Mouse (Mus musculus): ENCODE data around the gene Rcan1. TPM values are rescaled to one million over a fixed set of nuclear protein-coding genes. Genes with fewer than 3 reads are reported as not detected.

The Rcan1 gene
- polyA plus RNA-seq, 1 experiment from 2014 or later: 23.0 TPM

DNA sequence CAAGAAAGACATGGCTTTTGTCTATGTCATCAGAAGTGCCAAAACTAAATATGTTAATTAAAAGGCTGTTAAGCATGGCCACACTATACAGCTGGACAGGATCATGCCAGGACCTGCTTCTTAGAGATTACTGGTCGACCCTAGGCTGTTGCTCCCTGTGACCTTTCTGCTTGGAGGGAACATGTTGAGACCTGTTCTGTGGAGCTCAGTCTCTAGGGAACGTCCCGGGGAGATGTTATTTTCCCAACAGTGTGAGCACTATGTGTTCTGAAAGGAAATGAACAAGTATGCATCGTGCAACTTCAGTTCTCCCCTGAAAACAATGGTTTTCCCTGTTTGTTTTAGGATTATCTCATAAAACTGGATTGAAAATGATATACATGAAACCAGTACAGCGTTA, 32.4 kb upstream of the Rcan1 start:
- 60% methylated on average over 5 of the region's 5 CpGs for WGBS
- ATAC-seq (ENCODE audit: low FRiP score, low TSS enrichment): no peak

DNA sequence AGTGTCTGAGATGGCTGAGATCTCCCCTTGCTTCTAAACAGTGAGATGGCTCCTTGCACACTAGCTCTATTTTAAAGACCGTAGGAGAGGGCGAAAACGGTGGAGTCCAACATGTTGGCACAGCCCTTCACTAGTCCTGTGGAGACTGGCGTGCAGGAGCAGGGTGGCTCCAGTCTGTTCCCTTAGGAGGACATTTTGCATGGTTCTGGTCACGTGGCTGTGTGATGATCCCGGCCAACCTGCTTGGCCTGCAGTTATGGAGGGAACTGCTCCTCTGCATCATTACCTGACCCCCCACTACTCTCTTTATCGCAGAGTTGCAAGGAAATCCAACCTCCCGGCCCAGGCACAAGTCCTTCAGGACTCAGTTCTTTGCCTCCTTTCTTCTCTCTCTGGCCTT, 29.9 kb upstream of the Rcan1 start:
- no peak overlapping the region for H3K4me2 ChIP-seq (replicated peaks; ENCODE audit: low read depth, low read length)
- 88% methylated on average over 8 of the region's 8 CpGs for WGBS
- H3K27me3 ChIP-seq (ENCODE audit: control insufficient read depth, insufficient read depth, low read length): peaks cover 31% of the 10 kb centered on the region
- no peak overlapping the region for H3K27ac ChIP-seq (ENCODE audit: low read depth, low read length)
- H3K9me3 ChIP-seq (ENCODE audit: control insufficient read depth, low read length): no peaks in the 10 kb centered on the region
- peaks cover 10% of the 10 kb centered on the region; the same call in 1 of the 2 replicates for H3K4me1 ChIP-seq (ENCODE audit: control insufficient read depth, insufficient read depth, low read length)
- no peak overlapping the region for H3K4me3 ChIP-seq (ENCODE audit: low read length)
- no peak overlapping the region for H3K9ac ChIP-seq (ENCODE audit: low read depth, low read length)
- ATAC-seq (ENCODE audit: low FRiP score, low TSS enrichment): no peak
- no peaks in the 10 kb centered on the region for H3K36me3 ChIP-seq (ENCODE audit: control insufficient read depth, insufficient read depth, low read length)

More for the DNA sequence above, 32.4 kb upstream of the Rcan1 start:
- H3K9me3 ChIP-seq (ENCODE audit: control insufficient read depth, low read length): no peaks in the 10 kb centered on the region
- no peak overlapping the region for H3K27ac ChIP-seq (ENCODE audit: low read depth, low read length)
- H3K4me1 ChIP-seq (ENCODE audit: control insufficient read depth, insufficient read depth, low read length): peaks cover 9% of the 10 kb centered on the region; the same call in 1 of the 2 replicates
- H3K9ac ChIP-seq (ENCODE audit: low read depth, low read length): no peak overlapping the region
- no peaks in the 10 kb centered on the region for H3K36me3 ChIP-seq (ENCODE audit: control insufficient read depth, insufficient read depth, low read length)
- peaks cover 23% of the 10 kb centered on the region for H3K27me3 ChIP-seq (ENCODE audit: control insufficient read depth, insufficient read depth, low read length)
- no peak overlapping the region for H3K4me3 ChIP-seq (ENCODE audit: low read length)
- no peak overlapping the region for H3K4me2 ChIP-seq (replicated peaks; ENCODE audit: low read depth, low read length)

DNA sequence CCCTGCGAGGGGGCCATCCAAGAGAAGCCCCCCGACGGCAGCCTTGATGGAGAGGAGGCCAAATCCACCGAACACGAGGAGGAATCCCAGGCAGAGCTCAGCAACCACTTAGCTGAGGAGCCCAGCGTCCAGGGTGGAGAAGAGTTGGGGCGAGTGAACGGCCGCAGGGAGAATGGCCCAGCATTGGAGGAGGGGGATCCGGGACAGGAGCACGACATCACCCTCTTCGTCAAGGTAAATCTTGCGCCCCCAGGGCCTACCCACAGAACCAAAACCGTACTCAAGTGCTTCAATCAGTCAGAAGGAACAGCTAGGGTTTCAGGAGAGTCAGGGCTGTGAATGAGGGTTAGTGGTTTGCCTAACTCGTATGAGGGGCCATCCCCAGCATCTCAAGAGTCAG, 28.7 kb upstream of the Rcan1 start:
- no peaks in the 10 kb centered on the region for H3K9me3 ChIP-seq (ENCODE audit: control insufficient read depth, low read length)
- WGBS: 9% methylated on average over 15 of the region's 15 CpGs
- H3K27ac ChIP-seq (ENCODE audit: low read depth, low read length): no peak overlapping the region
- H3K4me3 ChIP-seq (ENCODE audit: low read length): peak overlapping the region; percentile 49
- peak overlapping the region; percentile 87 for H3K4me2 ChIP-seq (replicated peaks; ENCODE audit: low read depth, low read length)
- no peaks in the 10 kb centered on the region for H3K36me3 ChIP-seq (ENCODE audit: control insufficient read depth, insufficient read depth, low read length)
- H3K4me1 ChIP-seq (ENCODE audit: control insufficient read depth, insufficient read depth, low read length): peaks cover 10% of the 10 kb centered on the region; the same call in 1 of the 2 replicates
- peaks cover 31% of the 10 kb centered on the region for H3K27me3 ChIP-seq (ENCODE audit: control insufficient read depth, insufficient read depth, low read length)
- 0 out of 2 replicates have a peak overlapping the region, but pooled peaks have one; percentile 48 for H3K9ac ChIP-seq (ENCODE audit: low read depth, low read length)
- no peak for ATAC-seq (ENCODE audit: low FRiP score, low TSS enrichment)

DNA sequence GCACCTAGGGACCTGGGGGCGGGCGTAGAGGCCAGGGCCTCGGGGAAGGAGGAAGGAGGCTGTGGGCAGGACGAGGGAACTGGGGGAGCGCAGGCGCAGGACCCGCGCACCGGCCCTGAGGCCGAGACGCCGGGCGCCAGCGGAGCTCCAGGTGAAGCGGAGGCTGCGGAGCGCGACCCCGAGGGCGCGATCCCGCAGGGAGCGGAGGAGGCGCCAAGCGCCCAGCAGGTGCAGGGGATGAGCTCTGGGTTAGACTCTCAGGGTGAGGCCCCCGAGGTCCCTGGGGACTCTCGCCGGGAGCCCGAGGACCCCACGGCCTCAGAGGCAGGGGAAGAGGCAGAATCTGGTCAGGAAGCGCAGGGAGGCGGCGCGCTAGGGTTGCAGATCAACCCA, 27.9 kb upstream of the Rcan1 start:
- 0% methylated on average over 33 of the region's 34 CpGs for WGBS
- Histone ChIP-seq H3K9me3 (ENCODE audit: control insufficient read depth, low read length) (no peaks in the 10 kb centered on the region), H3K36me3 (ENCODE audit: control insufficient read depth, insufficient read depth, low read length) (no peaks in the 10 kb centered on the region), H3K4me3 (ENCODE audit: low read length) (peak overlapping the region; percentile 49), H3K9ac (ENCODE audit: low read depth, low read length) (peak overlapping the region; percentile 48; the same call in 1 of the 2 replicates), H3K27me3 (ENCODE audit: control insufficient read depth, insufficient read depth, low read length) (peaks cover 31% of the 10 kb centered on the region), H3K4me2 (replicated peaks; ENCODE audit: low read depth, low read length) (peak overlapping the region; percentile 87), H3K4me1 (ENCODE audit: control insufficient read depth, insufficient read depth, low read length) (peaks cover 10% of the 10 kb centered on the region; the same call in 1 of the 2 replicates), H3K27ac (ENCODE audit: low read depth, low read length) (no peak overlapping the region)
- ATAC-seq (ENCODE audit: low FRiP score, low TSS enrichment): peak; percentile 57

DNA sequence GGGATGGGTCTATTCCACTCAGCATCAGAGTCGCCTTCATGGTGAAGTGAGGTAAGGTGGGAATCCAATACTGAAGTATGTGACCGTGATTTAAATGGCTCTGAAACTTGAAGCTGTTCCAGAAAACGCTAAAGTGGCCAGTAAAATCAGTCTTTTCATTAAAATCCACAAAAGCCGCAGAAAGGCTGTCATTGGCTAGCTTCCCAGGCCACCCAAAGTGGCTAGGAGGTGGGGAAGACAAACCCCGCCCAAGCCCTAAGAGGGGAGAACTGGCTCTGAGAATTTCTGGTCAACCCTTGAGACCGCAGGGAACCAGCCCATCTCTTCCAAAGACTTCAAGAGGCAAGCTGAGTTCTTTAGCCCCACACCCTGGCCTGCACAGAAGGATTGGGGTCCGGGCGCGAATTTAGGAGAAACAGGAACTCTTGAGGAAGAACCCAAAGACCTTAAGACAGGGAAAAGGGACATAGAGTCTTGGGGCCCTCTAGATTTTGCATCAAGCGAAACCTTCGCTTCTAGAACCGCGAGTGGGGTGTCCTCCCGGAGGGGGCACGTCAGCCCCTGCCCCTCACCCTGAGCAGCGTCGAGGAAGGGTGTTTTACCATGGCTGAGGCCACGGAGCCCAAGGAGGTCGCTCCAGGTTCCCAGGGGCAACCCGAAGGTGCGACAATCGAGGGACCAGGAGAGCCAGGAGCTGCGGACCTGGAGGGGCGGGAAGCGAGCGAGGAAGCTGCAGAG, 27.4 kb upstream of the Rcan1 start:
- Histone ChIP-seq H3K27ac (ENCODE audit: low read depth, low read length) (no peak overlapping the region), H3K9ac (ENCODE audit: low read depth, low read length) (peak overlapping the region; percentile 48; the same call in 1 of the 2 replicates), H3K27me3 (ENCODE audit: control insufficient read depth, insufficient read depth, low read length) (peaks cover 31% of the 10 kb centered on the region), H3K4me1 (ENCODE audit: control insufficient read depth, insufficient read depth, low read length) (peaks cover 10% of the 10 kb centered on the region; the same call in 1 of the 2 replicates), H3K36me3 (ENCODE audit: control insufficient read depth, insufficient read depth, low read length) (no peaks in the 10 kb centered on the region), H3K4me3 (ENCODE audit: low read length) (peak overlapping the region; percentile 49), H3K4me2 (replicated peaks; ENCODE audit: low read depth, low read length) (peak overlapping the region; percentile 87), H3K9me3 (ENCODE audit: control insufficient read depth, low read length) (no peaks in the 10 kb centered on the region)
- peak; percentile 11; the same call in 1 of the 2 replicates for ATAC-seq (ENCODE audit: low FRiP score, low TSS enrichment)
- WGBS: 10% methylated on average over 26 of the region's 26 CpGs

DNA sequence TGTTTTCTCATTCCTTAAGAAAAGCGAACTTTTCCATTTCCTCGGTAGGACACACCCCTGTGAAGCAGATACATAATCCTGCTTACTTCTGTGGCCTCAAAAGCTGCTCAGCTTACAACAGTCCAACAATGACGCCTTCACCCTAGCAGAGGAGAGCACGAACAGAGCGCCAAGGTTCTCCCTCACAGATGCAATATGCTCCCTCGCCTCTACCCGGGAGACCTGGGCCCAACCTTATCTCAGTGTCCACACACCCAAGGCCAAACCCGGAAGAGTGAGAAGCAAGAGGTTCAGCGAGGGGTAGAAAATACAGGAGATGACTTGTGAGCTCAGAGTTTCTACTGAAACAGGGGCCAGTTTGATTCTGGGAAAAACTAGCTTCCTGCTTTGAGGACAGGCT, 18.7 kb upstream of the Rcan1 start:
- no peak overlapping the region for H3K4me3 ChIP-seq (ENCODE audit: low read length)
- WGBS: 76% methylated on average over 9 of the region's 9 CpGs
- H3K9ac ChIP-seq (ENCODE audit: low read depth, low read length): no peak overlapping the region
- H3K36me3 ChIP-seq (ENCODE audit: control insufficient read depth, insufficient read depth, low read length): no peaks in the 10 kb centered on the region
- no peaks in the 10 kb centered on the region for H3K27me3 ChIP-seq (ENCODE audit: control insufficient read depth, insufficient read depth, low read length)
- ATAC-seq (ENCODE audit: low FRiP score, low TSS enrichment): no peak
- H3K4me2 ChIP-seq (replicated peaks; ENCODE audit: low read depth, low read length): no peak overlapping the region
- H3K9me3 ChIP-seq (ENCODE audit: control insufficient read depth, low read length): no peaks in the 10 kb centered on the region
- H3K27ac ChIP-seq (ENCODE audit: low read depth, low read length): no peak overlapping the region
- no peaks in the 10 kb centered on the region for H3K4me1 ChIP-seq (ENCODE audit: control insufficient read depth, insufficient read depth, low read length)

DNA sequence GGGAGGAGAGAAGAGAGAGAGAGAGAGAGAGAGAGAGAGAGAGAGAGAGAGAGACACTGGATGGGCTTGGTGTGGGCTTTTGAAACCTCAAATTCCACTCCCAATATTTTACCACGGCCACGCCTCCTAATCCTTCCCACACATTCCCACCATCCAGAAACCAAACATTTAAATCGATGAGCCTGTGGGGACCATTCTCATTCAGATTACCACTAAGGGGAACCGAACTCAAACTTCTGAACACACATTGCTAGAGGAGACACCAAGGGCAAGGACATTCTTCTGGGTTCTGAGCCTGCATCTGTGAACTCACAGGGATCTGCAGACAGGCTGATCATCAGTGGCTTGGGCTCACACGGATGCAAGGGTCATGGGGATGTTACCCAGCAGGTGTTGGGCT, 17.8 kb upstream of the Rcan1 start:
- no peaks in the 10 kb centered on the region for H3K4me1 ChIP-seq (ENCODE audit: control insufficient read depth, insufficient read depth, low read length)
- no peak overlapping the region for H3K9ac ChIP-seq (ENCODE audit: low read depth, low read length)
- 82% methylated on average over 5 of the region's 5 CpGs for whole genome bisulfite sequencing
- H3K27me3 ChIP-seq (ENCODE audit: control insufficient read depth, insufficient read depth, low read length): no peaks in the 10 kb centered on the region
- H3K27ac ChIP-seq (ENCODE audit: low read depth, low read length): no peak overlapping the region
- no peaks in the 10 kb centered on the region for H3K36me3 ChIP-seq (ENCODE audit: control insufficient read depth, insufficient read depth, low read length)
- H3K4me2 ChIP-seq (replicated peaks; ENCODE audit: low read depth, low read length): no peak overlapping the region
- no peak for ATAC-seq (ENCODE audit: low FRiP score, low TSS enrichment)
- no peak overlapping the region for H3K4me3 ChIP-seq (ENCODE audit: low read length)
- H3K9me3 ChIP-seq (ENCODE audit: control insufficient read depth, low read length): no peaks in the 10 kb centered on the region

DNA sequence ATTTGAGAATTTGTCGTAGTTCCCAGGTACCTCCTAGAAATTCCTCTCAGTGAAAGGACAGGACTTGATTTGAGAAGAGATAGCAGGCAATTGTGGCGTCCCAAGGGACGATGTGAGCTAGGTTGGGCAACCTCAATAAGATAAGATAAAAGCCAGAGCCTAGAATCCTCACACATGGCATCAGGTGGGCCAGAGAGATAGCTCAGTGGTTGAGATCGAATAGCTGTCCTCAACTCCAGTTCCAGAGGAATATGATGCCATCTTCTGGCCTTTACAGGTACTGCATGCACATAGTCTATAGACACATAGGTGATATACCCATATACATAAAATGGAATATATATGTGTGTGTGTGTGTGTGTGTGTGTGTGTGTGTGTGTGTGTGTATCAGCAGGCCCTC, 16.8 kb upstream of the Rcan1 start:
- no peak overlapping the region for H3K9ac ChIP-seq (ENCODE audit: low read depth, low read length)
- no peaks in the 10 kb centered on the region for H3K36me3 ChIP-seq (ENCODE audit: control insufficient read depth, insufficient read depth, low read length)
- no peak overlapping the region for H3K27ac ChIP-seq (ENCODE audit: low read depth, low read length)

DNA sequence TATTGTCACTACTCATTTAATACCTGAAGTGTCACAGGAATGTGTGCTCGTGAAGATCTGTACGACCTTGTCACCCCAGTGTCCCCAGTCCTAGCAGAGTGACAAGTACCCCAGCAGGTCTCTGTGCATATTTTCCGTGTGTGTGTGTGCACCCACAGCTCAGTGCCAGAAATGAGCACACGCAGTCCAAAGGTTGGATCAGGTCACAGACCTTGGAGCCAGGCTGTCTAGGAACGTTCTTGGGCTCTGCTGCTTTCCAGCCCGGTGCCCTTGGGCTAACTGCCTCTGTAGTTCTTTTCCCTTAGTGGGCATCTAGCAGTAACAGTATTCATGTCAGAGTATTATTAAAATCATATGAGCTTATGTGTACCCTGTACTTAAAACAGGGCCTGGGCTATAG, 16.4 kb upstream of the Rcan1 start:
- no peak for ATAC-seq (ENCODE audit: low FRiP score, low TSS enrichment)
- WGBS: 68% methylated on average over 6 of the region's 6 CpGs
- no peak overlapping the region for H3K4me3 ChIP-seq (ENCODE audit: low read length)
- no peak overlapping the region for H3K27ac ChIP-seq (ENCODE audit: low read depth, low read length)
- no peak overlapping the region for H3K4me2 ChIP-seq (replicated peaks; ENCODE audit: low read depth, low read length)
- no peaks in the 10 kb centered on the region for H3K9me3 ChIP-seq (ENCODE audit: control insufficient read depth, low read length)
- no peaks in the 10 kb centered on the region for H3K4me1 ChIP-seq (ENCODE audit: control insufficient read depth, insufficient read depth, low read length)
- no peak overlapping the region for H3K9ac ChIP-seq (ENCODE audit: low read depth, low read length)
- H3K36me3 ChIP-seq (ENCODE audit: control insufficient read depth, insufficient read depth, low read length): no peaks in the 10 kb centered on the region
- no peaks in the 10 kb centered on the region for H3K27me3 ChIP-seq (ENCODE audit: control insufficient read depth, insufficient read depth, low read length)

More for the DNA sequence above, 16.8 kb upstream of the Rcan1 start:
- Histone ChIP-seq H3K9me3 (ENCODE audit: control insufficient read depth, low read length) (no peaks in the 10 kb centered on the region), H3K4me3 (ENCODE audit: low read length) (no peak overlapping the region), H3K4me1 (ENCODE audit: control insufficient read depth, insufficient read depth, low read length) (no peaks in the 10 kb centered on the region), H3K27me3 (ENCODE audit: control insufficient read depth, insufficient read depth, low read length) (no peaks in the 10 kb centered on the region), H3K4me2 (replicated peaks; ENCODE audit: low read depth, low read length) (no peak overlapping the region)
- WGBS: 62% methylated on average over 4 of the region's 4 CpGs
- no peak for ATAC-seq (ENCODE audit: low FRiP score, low TSS enrichment)

Data from kidney, embryonic 14.5 days (tissue).